Mouse (Mus musculus) frontal cortex, postnatal 10 days (tissue): ENCODE data around the gene Pcca.

Experiments
- DNase-seq, 2 experiments: peaks; one replicate each; pipeline ENCODE4 v3.0.0; 2022; ENCODE audit warnings: low spot score in 2 of 2, mixed read lengths in 1 of 2

Pcca gene

GRCm38 (mm10) chr14:122534017-122534924 is at the start of gene Pcca:
Pcca (plus strand) TSS chr14:122534324.
- peak; percentile 96 to 97 for DNase-seq

DNA sequence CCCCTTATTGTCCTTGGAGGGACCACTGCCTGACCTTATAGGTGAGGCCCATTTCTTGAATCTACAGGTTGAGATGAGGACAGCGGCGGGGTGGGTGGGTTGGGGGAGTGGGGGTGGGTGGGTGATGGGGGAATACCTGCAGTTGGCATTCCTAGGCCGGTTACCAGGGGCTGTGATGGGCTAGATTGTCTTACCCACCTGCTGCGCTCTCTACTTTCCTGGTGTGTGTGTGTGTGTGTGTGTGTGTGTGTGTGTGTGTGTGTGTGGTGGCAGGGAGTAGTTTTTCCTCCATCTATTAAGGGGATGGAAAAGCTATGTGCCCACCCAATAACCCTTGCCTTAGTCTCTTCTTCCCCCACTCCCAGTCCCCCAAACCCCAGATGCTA is 49.7 kb upstream of the Pcca start:
- no peak for DNase-seq

DNA sequence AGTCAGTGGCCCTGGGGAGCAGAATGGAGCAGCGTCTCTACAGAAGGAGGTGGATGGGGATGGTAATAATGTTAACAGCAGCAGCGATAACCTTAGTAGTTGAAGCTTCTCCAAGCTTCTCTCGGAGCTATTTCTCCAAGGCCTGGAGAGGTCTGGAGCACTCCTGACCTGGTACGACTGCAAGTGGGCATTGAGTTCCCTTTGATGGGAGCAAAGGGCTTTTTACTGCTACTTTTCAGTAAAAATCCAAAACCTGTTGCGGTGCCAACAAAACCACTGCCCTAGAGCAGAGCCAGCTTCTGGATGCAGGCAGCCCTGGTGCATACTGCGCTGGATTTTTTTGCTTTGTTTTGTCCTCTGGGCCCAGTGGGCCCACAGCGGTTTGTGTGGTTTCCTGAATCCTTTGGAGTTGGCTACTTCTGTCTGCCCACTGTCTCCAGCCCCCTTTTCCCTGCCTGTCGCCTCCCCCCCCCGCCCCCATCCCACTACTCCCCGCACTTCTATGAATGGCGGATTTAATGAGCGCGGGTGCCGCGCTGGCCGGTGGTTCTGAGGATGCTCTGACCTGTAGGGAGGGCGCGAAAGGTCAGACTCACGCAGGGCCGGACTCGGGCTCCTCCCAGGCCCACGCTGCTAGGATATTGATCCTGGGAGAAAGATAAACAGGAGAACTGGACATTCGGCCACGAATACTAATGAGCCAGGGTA is 49.1 kb upstream of the Pcca start:
- no peak for DNase-seq

- DNase-seq, result no peak
Measured at GRCm38 (mm10) chr14:122485635-122486181, 48.4 kb upstream of the Pcca start.

- no peak for DNase-seq
Measured at GRCm38 (mm10) chr14:122486611-122487010, 47.5 kb upstream of the Pcca start.

DNA sequence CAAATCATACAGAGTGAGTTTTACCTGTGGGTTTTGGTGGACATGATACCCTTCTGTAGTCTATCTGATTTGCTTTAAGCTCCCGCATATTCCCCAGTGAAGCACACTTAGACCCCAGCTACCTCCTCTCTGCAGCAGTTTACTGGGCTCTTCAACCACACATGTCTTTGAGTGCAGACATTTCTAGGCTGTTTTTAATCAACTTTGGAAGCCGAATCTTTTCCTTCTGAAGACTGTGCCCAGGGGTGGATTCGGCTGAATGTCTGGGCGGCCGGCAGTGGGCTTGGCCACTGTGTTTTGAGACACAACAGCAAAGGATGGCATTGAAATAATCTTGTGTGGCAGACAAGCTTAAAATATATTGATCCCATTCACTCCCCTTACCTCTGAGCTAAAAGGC is 46.8 kb upstream of the Pcca start:
- DNase-seq, result no peak

GRCm38 (mm10) chr14:122489041-122489440 is 45.1 kb upstream of the Pcca start:
- DNase-seq, result no peak

DNA sequence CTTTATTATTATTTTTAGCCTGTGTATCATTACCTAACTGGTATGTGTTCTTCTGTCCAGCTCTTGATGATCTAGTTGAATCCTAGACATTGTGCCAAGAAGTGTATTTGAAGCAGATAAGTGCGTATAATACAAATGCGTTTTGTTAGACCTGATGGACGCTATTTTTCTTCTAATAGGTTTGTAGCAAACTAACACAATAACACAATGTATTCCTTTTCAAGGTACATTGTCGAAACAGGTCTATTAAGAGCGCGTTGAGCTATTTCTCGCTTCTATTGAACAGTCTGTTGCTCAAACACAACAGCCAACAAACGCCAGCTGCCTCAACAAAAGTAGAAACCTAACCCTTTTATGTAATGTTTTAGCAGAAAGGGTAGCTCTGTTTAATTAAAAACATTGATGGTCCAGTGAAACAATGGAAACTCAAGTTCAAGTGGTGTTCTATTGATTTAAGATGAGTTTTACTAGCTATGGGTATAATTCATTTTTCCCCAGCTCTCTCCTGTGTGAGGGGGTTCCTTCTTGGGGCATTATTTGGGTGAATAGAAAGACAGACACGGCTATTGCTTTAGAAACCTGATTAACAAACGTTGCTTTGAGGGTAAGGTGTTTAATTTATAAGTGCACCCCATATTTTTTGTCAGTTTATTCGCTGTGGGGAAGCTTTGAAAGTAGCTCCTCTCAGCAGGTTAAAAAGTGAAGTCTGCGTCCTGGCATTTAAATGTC is 44.3 kb upstream of the Pcca start:
- DNase-seq, result no peak

DNA sequence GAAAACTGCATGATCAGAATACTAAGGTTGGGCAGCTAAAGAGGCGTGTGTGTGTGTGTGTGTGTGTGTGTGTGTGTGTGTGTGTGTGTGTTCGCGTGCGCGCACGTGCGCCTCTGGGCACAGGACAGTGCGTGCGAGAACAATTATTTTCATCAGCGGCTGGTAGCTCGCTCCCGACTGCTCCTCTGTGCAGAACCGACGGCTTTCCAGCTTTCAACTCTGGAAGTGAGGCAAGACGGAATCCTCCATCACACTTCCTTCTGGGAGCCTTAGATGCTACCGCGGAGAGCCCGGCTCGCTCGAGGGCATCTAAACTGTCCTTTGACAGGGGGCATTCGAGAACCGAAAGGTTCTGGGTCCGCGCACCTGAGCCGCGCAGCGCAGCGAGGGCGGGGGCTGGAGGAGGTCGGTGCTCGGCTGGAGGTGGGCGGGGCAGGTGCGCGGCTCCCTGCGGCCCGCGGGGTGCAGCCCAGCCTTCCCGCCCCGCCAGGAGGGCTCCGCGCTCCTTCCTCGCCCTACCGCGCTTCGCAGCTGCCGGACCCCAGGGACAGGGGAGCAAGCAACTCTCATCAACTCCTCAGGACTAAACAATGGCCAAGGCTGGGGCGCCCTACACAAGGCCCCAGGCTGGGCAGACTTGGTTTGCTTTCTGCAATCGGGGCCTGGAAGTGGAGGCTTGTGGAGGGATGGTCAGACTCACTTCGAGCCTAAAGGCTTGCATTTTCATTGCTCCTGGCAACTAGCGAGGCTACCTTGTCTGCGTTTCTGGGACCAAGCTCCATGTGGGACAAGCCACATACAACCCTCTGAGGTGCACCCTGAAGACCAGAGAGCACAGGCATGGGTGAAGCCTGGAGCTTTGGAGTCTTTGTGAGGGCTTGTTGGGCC is 43.4 kb upstream of the Pcca start, which contains the start of gene Gm10837:
Gm10837 (plus strand) TSS at position 146 of the 888 bp plus-strand sequence.
- no peak for DNase-seq

- no peak for DNase-seq
Measured at GRCm38 (mm10) chr14:122491521-122491920, 42.6 kb upstream of the Pcca start.

DNA sequence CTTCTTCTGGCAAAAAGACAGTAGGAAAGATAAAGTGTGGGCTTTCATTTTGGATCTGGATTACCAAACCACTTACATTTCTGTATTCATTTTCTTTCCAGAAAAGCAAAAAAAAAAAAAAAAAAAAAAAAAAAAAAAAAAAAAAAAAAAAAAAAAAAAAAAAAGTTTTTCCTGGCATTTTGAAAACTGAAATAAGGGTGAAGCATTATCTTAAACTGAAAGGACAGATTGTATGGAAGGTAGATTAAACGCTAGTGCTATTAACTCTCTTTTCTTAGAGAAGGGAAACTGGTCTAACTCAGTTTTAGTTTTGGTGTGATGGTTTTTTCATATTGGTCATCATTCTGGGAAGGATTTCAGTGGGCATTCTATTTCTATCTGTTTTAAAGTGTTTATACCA is 42.1 kb upstream of the Pcca start:
- DNase-seq, result no peak

- no peak for DNase-seq
Measured at GRCm38 (mm10) chr14:122509058-122509457, 25.1 kb upstream of the Pcca start.

DNA sequence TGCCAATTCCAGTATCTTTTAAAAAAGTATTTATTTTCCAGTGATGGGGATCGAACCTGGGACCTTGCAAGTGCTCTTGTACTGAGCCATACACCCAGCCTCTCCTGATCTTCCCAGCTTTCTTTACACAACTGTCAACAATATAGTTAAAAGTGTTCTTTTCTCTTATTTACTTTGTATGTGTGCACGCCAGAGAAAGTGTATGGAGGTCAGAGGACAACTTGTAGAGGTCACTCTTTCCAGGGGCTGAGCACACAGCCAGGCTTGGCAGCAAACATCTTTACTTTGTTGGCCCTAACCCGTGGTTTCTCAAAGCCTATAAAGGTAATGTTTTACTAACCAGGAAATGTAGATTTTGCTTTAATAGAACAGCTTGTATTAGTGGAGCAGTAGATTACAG is 22.6 kb upstream of the Pcca start:
- no peak for DNase-seq

DNA sequence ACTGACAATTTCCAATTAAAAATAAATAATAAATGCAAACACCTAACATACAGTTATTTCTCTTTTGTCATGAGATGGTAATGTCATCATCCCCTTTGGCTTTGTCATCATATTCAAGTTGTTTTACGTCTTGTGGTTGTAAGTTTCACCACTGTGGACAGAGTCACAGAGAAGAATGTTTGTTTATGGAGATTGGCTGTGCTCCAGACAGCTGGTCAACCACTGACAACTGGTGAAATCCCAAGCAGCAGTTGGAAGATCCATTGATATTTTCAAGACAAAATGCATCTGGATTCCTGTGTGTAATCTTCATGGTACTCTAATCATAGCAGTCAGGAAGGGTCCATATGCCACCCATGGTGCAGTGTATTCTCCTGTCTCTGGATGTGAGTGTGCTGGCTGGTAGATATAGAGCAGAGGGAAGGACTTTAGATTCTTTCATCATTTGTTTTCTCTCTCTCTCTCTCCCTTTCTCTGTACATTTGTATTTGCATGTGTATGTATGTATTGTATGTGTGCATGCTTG is 20.6 kb upstream of the Pcca start:
- no peak for DNase-seq

DNA sequence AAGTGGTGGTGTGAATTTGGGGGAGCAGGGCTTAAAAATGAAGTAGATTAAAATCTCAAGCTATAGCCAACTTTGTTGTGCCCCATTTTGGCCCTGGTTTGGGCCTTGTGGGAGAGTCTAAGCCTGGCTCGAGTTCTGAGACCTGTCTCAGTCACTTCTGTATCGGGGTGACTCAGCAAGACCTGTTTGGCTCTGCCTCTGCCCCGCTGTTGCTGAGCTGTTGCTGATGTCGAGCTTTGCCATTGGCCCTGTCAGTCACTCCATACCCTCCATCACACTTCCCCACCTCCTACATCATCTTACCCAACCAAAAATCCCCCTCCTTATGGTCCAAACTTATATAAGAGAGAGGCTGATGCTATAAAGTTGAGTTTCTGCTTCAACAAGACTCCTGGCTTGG is 5.6 kb upstream of the Pcca start:
- no peak for DNase-seq

GRCm38 (mm10) chr14:122535986-122536385 is 1.9 kb downstream of the Pcca start:
- no peak for DNase-seq

GRCm38 (mm10) chr14:122548421-122548820 is 14.3 kb downstream of the Pcca start:
- no peak for DNase-seq

GRCm38 (mm10) chr14:122548905-122549304 is 14.8 kb downstream of the Pcca start:
- no peak for DNase-seq

DNA sequence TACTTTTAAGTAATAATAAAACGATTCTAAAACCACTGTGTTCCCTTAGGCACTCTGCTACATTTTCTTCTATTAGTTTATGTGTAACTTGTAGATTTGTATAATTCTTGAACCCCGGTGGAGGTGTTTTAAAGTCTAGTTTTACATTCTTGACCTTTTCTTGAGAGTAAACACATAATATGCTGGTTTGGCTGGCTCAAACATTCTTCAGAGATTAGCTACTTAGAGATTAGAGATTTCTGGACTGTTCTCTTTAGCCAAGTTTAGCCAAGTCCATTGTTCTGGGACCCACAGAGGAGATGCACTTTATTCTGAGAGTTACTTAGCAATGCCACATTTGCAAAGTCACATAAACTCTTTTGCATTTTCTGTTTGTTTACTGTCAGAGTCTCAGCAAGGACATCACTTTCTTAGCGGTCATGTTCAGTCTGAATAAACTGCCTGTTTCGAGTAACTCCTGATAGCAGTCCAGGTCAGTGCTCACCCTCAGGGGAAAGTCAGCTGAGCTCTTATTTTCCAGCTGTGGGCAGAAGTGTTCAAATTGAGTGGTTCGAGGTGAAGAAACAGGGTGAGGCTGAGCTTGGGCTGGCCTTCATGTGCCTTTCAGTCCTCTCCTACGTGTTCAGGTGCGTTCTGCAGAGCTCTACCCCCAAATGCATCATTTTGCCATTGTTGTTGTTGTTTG is 18.8 kb downstream of the Pcca start:
- DNase-seq, result no peak

DNA sequence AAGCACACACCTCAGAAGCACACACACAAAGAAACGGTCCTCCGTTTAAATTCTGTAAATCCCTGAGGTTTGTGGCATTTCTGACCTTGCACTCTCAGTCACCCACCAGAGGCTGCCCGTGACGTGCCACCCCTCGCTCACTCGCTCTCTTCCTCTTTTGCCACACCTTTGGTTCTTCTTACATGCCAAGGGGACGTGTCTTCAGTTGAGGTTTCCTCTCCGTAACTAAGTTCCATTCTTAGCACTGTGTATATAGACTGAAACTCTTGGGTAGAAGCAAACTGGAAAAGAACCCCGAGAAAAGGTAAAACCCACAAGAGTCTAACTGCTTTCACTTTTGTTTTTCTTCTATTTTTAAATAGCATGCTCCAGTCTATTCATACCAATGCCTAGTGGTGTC is 23.2 kb downstream of the Pcca start:
- no peak for DNase-seq
